Mouse (Mus musculus) liver, embryonic 14.5 days (tissue): ENCODE data around the gene Epha8. TPM values are rescaled to one million over a fixed set of nuclear protein-coding genes. Genes with fewer than 3 reads are reported as not detected.

Experiments
- ATAC-seq: fragments of 200-750 bp; cut with Nextera tagmentation; 2 replicates; pipeline ENCODE4 v1.8.0; 2017; ENCODE audit warnings: moderate number of reproducible peaks, mild to moderate bottlenecking, moderate library complexity; ENCODE audit not compliant: insufficient read depth
- DNase-seq, 3 experiments: peaks; one replicate each; pipeline ENCODE4 v3.0.0-alpha.2; 2012 to 2013; ENCODE audit warnings: low read depth in 3 of 3, low spot score in 3 of 3
- H3K27ac ChIP-seq: fragments of 300-500 bp; sonication (generic); 2 replicates; pipeline ENCODE4 v1.5.1; 2014; ENCODE audit warnings: moderate library complexity, mild to moderate bottlenecking, control low read depth, inconsistent platforms
- H3K27me3 ChIP-seq: fragments of 300-500 bp; sonication (generic); 2 replicates; pipeline ENCODE4 v1.6.1; 2014; ENCODE audit warnings: mild to moderate bottlenecking, low read length, moderate library complexity; ENCODE audit not compliant: control insufficient read depth, insufficient read depth
- H3K36me3 ChIP-seq: fragments of 300-500 bp; sonication (generic); replicated peaks from 2 replicates; pipeline ENCODE4 v1.6.1; 2014; ENCODE audit warnings: low read depth; ENCODE audit not compliant: control insufficient read depth, insufficient read depth
- H3K4me1 ChIP-seq, 2 experiments: fragments of 200-500 bp in 1 of 2; fragments of 300-500 bp in 1 of 2; sonication (generic) in 1 of 2; replicated peaks; 2 replicates each; pipeline ENCODE4 v1.6.1; 2012 to 2014; ENCODE audit warnings: antibody characterized with exemption in 1 of 2, inconsistent platforms in 1 of 2, low read length in 1 of 2; ENCODE audit not compliant: control insufficient read depth in 2 of 2, insufficient read depth in 2 of 2
- H3K4me2 ChIP-seq: fragments of 300-500 bp; sonication (generic); 2 replicates; pipeline ENCODE4 v1.6.1; 2014; ENCODE audit warnings: low read depth, mild to moderate bottlenecking, control low read depth, moderate library complexity
- H3K4me3 ChIP-seq, 2 experiments: fragments of 200-500 bp in 1 of 2; fragments of 300-500 bp in 1 of 2; sonication (generic) in 1 of 2; 2 replicates each; pipeline ENCODE4 v1.5.1; 2012 to 2014; ENCODE audit warnings: low read depth in 2 of 2, low read length in 2 of 2, mild to moderate bottlenecking in 2 of 2, control low read depth in 1 of 2, inconsistent platforms in 1 of 2, moderate library complexity in 1 of 2; ENCODE audit not compliant: insufficient read depth in 1 of 2
- H3K9ac ChIP-seq: fragments of 300-500 bp; sonication (generic); replicated peaks from 2 replicates; pipeline ENCODE4 v1.6.1; 2014; ENCODE audit warnings: mild to moderate bottlenecking, control low read depth, moderate library complexity
- H3K9me3 ChIP-seq: fragments of 300-500 bp; sonication (generic); 2 replicates; pipeline ENCODE4 v1.6.1; 2016; ENCODE audit warnings: low read length, mixed read lengths; ENCODE audit not compliant: control insufficient read depth
- CTCF ChIP-seq: IDR thresholded peaks from 2 replicates; pipeline ENCODE4 v1.5.1; 2016; ENCODE audit warnings: antibody characterized with exemption, low read depth, control low read depth
- EP300 ChIP-seq: IDR thresholded peaks from 2 replicates; pipeline ENCODE4 v1.6.1; 2016; ENCODE audit warnings: antibody characterized with exemption, low read depth
- WGBS: fragments of 180-500 bp; shearing (Covaris S2); extraction: QIAGEN DNeasy Blood & Tissue Kit; methylation state at CpG from one replicate; pipeline ENCODE4 v1.1.7; 2014; ENCODE audit not compliant: insufficient replicate concordance; 5-methylcytosine and 5-hydroxymethylcytosine counted together
- polyA plus RNA-seq, 2 experiments: library from polyadenylated mRNA; depleted of rRNA in 1 of 2; stranded (reverse) in 1 of 2; unstranded in 1 of 2; fragments of >200 nt; fragmentation: Nextera tagmentation in 1 of 2; extraction: Ambion mirVana in 1 of 2; gene quantifications; 2 replicates each; pipeline versions ENCODE4 v1.2.1 to v1.2.3; 2012 to 2014

Gene Epha8
- polyA plus RNA-seq, 2 experiments: 0.04 to 0.25 TPM

DNA sequence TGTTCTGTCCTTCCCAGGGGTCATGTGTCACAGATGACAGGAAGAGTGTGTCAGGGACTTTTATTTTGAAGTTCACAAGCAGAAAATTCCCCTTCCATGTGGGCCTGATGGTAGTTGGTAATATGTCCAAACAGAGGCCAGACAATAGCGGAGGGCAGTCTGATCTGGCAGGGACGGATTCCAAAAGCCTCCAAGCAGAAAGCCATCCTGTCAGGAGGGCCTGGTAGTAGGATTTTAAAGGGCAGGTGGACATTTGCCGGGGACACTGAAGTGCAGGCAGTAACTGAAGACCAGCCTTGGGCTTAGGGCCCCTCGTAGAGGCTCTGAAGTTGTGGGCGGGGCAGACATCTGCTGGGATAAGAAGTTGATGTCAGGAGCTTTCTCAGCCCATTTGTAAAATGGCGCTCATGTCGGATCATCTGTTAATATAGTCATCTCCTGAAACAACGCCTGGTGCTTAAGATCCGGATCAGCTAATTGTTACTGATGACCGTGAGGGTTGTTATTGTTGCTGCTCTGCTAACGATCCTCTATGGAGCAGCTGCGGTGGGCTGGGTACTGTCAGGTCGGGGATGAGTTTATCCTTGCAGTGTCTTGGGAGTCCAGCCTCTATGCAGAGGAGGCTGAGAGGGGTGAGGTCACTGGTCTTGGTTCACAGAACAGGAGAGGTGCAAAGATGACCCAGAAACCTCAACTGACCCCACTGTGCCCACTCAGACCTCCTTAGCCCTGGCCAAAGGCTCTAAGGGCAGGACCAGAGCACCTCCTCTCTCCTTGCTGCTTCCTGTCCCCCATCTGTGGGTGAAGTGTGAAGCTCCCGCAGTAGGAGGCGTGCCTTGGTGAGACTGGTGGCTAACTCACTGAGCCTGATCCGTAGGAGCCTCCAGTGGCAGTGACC is 10.1 kb upstream of the Epha8 start:
- H3K36me3 ChIP-seq: no peaks in the 10 kb centered on the region
- 28% methylated on average over 16 of the region's 16 CpGs for WGBS
- TF ChIP-seq EP300 (no peak), CTCF (no peak)
- H3K27me3 ChIP-seq: peaks cover 14% of the 10 kb centered on the region
- H3K9me3 ChIP-seq: no peaks in the 10 kb centered on the region
- no peak overlapping the region for H3K4me3 ChIP-seq
- DNase-seq (no peak), ATAC-seq (no peak)
- H3K9ac ChIP-seq: no peak overlapping the region
- H3K4me2 ChIP-seq: no peak overlapping the region
- H3K27ac ChIP-seq: no peak overlapping the region
- no peaks in the 10 kb centered on the region for H3K4me1 ChIP-seq

DNA sequence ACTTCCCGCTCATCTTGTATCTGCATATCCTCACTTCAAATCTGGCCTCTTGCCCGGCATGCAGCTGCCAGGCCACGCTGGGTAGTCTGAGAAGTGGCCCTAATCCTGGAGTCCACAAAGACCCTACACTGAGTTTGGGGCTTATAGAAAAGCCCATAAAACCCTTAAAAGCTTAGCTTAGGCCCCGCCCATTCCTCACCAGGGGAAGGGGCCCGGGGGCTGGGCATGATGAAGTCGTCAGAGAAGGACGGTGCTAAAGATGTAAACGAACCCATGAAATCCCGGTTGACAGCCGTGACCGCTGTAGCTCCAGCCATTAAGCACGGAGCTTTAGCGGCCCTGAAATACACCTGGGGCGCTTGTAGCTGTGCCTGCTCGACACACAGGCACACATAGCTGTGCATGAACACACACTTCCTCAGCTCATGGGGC is 8.4 kb upstream of the Epha8 start:
- H3K36me3 ChIP-seq: no peaks in the 10 kb centered on the region
- no peaks in the 10 kb centered on the region for H3K4me1 ChIP-seq
- DNase-seq (no peak), ATAC-seq (no peak)
- no peaks in the 10 kb centered on the region for H3K9me3 ChIP-seq
- no peak overlapping the region for H3K27ac ChIP-seq
- no peak for TF ChIP-seq EP300
- TF ChIP-seq CTCF: no peak
- no peak overlapping the region for H3K4me3 ChIP-seq
- H3K27me3 ChIP-seq: peaks cover 14% of the 10 kb centered on the region
- H3K4me2 ChIP-seq: no peak overlapping the region
- 31% methylated on average over 15 of the region's 15 CpGs for WGBS
- H3K9ac ChIP-seq: no peak overlapping the region

DNA sequence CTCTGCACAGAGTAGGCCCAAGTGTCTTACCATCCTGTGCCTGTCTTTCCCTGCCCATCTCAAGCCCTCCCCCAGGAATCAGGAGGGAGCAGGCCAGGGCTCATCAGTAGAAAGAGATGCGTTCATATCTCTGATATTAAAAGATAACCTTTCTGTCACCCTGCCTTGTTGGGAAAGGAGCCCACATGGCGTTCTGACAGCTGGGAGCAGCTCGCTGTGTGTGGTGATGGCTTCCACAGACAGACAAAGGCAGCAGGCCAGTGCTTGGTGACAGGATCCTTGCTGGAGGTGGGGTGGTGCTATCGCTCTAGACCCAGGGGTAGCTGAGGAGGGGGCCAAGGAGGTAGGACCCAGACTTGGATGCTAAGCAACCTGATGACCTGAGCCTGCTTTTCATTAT is 5.8 kb upstream of the Epha8 start:
- no peak for ATAC-seq

DNA sequence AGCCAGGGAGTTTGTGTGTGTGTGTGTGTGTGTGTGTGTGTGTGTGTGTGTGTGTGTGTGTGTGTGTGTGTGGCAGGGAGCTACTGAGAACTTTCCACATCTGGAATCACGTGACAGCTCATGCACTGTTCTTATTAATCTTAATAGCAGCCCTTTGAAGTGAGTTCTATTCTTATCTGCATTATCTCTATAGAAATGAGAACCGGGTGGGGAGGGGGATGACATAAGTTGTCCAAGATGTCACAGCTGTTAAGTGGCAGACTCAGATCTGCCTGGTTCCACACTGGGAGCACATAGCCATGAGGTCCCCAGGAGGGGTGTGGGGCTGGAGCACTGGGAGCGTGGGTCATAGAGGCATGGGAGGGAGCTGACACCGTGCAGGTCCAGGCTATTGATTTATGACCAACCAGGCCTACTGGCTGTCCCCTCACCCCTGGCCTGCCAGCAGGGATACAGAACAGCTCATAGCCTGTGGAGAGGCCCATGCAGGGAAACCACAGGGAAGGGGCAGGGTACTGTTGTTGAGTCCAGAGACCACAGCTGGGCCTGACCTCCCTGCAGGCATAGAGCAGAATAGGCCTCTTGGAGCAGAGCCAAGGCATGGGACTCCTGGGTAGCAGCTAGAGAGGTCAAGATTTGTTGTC is 5.1 kb upstream of the Epha8 start:
- Histone ChIP-seq H3K36me3 (no peaks in the 10 kb centered on the region), H3K4me1 (no peaks in the 10 kb centered on the region), H3K4me3 (no peak overlapping the region), H3K27ac (no peak overlapping the region), H3K27me3 (peaks cover 24% of the 10 kb centered on the region), H3K4me2 (no peak overlapping the region), H3K9ac (no peak overlapping the region), H3K9me3 (no peaks in the 10 kb centered on the region)
- 46% methylated on average over 4 of the region's 4 CpGs for WGBS
- no peak for DNase-seq
- ATAC-seq: no peak
- TF ChIP-seq EP300 (no peak), CTCF (no peak)

More for the DNA sequence above, 5.8 kb upstream of the Epha8 start:
- no peak overlapping the region for H3K9ac ChIP-seq
- 46% methylated on average over 4 of the region's 4 CpGs for WGBS
- no peaks in the 10 kb centered on the region for H3K9me3 ChIP-seq
- no peak overlapping the region for H3K27ac ChIP-seq
- TF ChIP-seq CTCF (no peak), EP300 (no peak)
- DNase-seq: no peak
- no peak overlapping the region for H3K4me3 ChIP-seq
- no peak overlapping the region for H3K4me2 ChIP-seq
- no peaks in the 10 kb centered on the region for H3K36me3 ChIP-seq
- H3K4me1 ChIP-seq: no peaks in the 10 kb centered on the region
- peaks cover 19% of the 10 kb centered on the region for H3K27me3 ChIP-seq

DNA sequence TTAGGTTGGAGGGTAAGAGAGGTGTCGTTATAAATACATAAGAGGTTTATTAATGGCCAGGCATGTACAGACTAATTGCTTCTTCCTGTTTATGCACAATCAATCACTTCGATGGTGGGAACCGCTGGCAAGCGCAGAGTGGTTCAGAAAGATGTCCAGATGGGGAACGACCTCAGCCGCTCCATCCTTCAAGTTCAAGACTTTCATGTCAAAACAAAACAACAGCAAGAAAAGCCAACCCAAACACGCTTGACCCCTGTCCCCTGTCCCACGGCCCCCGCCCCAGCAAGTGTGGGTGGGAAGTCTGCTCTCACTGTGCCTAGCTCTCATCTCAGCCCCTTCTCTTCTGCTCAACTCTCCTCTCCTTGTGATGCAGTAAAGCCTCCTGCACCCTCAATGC is 4.0 kb upstream of the Epha8 start:
- Histone ChIP-seq H3K27me3 (peaks cover 30% of the 10 kb centered on the region), H3K27ac (no peak overlapping the region), H3K4me2 (no peak overlapping the region), H3K9ac (no peak overlapping the region), H3K4me1 (no peaks in the 10 kb centered on the region), H3K9me3 (no peaks in the 10 kb centered on the region), H3K36me3 (no peaks in the 10 kb centered on the region), H3K4me3 (no peak overlapping the region)
- no peak for ATAC-seq
- TF ChIP-seq CTCF: no peak
- no peak for TF ChIP-seq EP300
- DNase-seq: no peak
- 57% methylated on average over 9 of the region's 9 CpGs for WGBS
